Mouse (Mus musculus) lung, embryonic 15.5 days (tissue): Measurements from ENCODE around the gene Psmb1. TPM values are rescaled to one million over a fixed set of nuclear protein-coding genes. Genes with fewer than 3 reads are reported as not detected.

ENCODE experiments used
- ATAC-seq: fragments of 200-750 bp; cut with Nextera tagmentation; 2 replicates; pipeline ENCODE4 v1.8.0; 2017; ENCODE audit warnings: moderate number of reproducible peaks, borderline replicate concordance; ENCODE audit not compliant: low FRiP score, low TSS enrichment; ENCODE audit errors: extremely low read depth
- H3K27ac ChIP-seq: fragments of 300-500 bp; sonication (generic); 2 replicates; pipeline ENCODE4 v1.5.1; 2015; ENCODE audit warnings: moderate library complexity, mild to moderate bottlenecking, inconsistent platforms
- H3K27me3 ChIP-seq: fragments of 300-500 bp; sonication (generic); 2 replicates; pipeline ENCODE4 v1.6.1; 2015; ENCODE audit warnings: inconsistent platforms
- H3K36me3 ChIP-seq: fragments of 300-500 bp; sonication (generic); 2 replicates; pipeline ENCODE4 v1.6.1; 2015; ENCODE audit warnings: inconsistent platforms
- H3K4me1 ChIP-seq: fragments of 300-500 bp; sonication (generic); 2 replicates; pipeline ENCODE4 v1.6.1; 2015; ENCODE audit warnings: inconsistent platforms
- H3K4me2 ChIP-seq: fragments of 300-500 bp; sonication (generic); 2 replicates; pipeline ENCODE4 v1.6.1; 2015; ENCODE audit warnings: inconsistent platforms, mild to moderate bottlenecking, moderate library complexity
- H3K4me3 ChIP-seq: fragments of 300-500 bp; sonication (generic); 2 replicates; pipeline ENCODE4 v1.5.1; 2015; ENCODE audit warnings: mild to moderate bottlenecking, inconsistent platforms
- H3K9ac ChIP-seq: fragments of 300-500 bp; sonication (generic); 2 replicates; pipeline ENCODE4 v1.6.1; 2015; ENCODE audit warnings: inconsistent platforms
- H3K9me3 ChIP-seq: fragments of 300-500 bp; sonication (generic); 2 replicates; pipeline ENCODE4 v1.6.1; 2016; ENCODE audit warnings: inconsistent platforms
- WGBS: fragments of 180-500 bp; shearing (Covaris S2); methylation state at CpG from one replicate; pipeline ENCODE4 v1.1.7; 2015; 5-methylcytosine and 5-hydroxymethylcytosine counted together
- polyA plus RNA-seq: library from polyadenylated mRNA; unstranded; fragments of >200 nt; fragmentation: Nextera tagmentation; extraction: Ambion mirVana; gene quantifications from 2 replicates; pipeline ENCODE4 v1.2.1, GENCODE M21; 2015

Gene Psmb1
- polyA plus RNA-seq, 1 experiment from 2014 or later: 262 TPM

- H3K4me3 ChIP-seq: no peak overlapping the region
- H3K27me3 ChIP-seq: no peaks in the 10 kb centered on the region
- H3K4me1 ChIP-seq: no peaks in the 10 kb centered on the region
- ATAC-seq: no peak
- H3K36me3 ChIP-seq: peaks cover 41% of the 10 kb centered on the region
- no peaks in the 10 kb centered on the region for H3K9me3 ChIP-seq
- no peak overlapping the region for H3K27ac ChIP-seq
- H3K4me2 ChIP-seq: no peak overlapping the region
- no peak overlapping the region for H3K9ac ChIP-seq
- WGBS: 42% methylated on average over 1 of the region's 1 CpGs
Measured at GRCm38 (mm10) chr17:15429937-15430336, 69.6 kb downstream of the Psmb1 start.

GRCm38 (mm10) chr17:15429451-15429850, 70.1 kb downstream of the Psmb1 start:
- H3K9me3 ChIP-seq: no peaks in the 10 kb centered on the region
- H3K4me3 ChIP-seq: no peak overlapping the region
- no peak overlapping the region for H3K4me2 ChIP-seq
- no peak for ATAC-seq
- H3K36me3 ChIP-seq: peaks cover 44% of the 10 kb centered on the region
- H3K4me1 ChIP-seq: no peaks in the 10 kb centered on the region
- H3K27ac ChIP-seq: no peak overlapping the region
- WGBS: 75% methylated on average over 6 of the region's 6 CpGs
- no peak overlapping the region for H3K9ac ChIP-seq
- no peaks in the 10 kb centered on the region for H3K27me3 ChIP-seq

DNA sequence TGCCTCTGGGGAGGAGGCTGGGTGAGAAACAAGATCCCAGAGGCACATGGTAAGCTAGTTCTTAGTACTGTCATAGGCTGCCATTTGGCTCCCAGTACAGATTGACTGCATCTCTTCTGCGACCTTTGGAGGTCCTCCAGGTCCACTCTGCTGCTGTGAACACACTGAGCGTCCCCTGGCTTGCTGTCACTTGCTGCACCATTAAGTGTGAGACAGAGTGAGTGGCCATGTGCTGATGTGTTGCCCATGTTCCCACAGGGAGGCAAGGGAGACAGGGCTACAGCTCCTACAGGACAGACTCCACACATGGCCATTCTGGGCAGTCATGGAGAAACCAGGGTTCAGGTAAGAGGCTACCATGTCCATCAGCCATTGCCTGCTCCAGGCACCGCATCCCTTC, 73.6 kb downstream of the Psmb1 start:
- 85% methylated on average over 3 of the region's 3 CpGs for WGBS
- no peak for ATAC-seq
- Histone ChIP-seq H3K4me2 (no peak overlapping the region), H3K9ac (no peak overlapping the region), H3K27me3 (no peaks in the 10 kb centered on the region), H3K27ac (no peak overlapping the region), H3K4me1 (no peaks in the 10 kb centered on the region), H3K4me3 (no peak overlapping the region), H3K9me3 (no peaks in the 10 kb centered on the region), H3K36me3 (peaks cover 68% of the 10 kb centered on the region)

Other genes starting within 250 kb of the Psmb1 start
- 4.5 and 6.4 TPM in 2 replicates for gene Dll1, start 122.9 kb downstream of the Psmb1 start, polyA plus RNA-seq
- 26.1 and 26.8 TPM in 2 replicates for gene Fam120b, start 103.5 kb downstream of the Psmb1 start, polyA plus RNA-seq
- 46.5 and 48.7 TPM in 2 replicates for gene Tbp, start 137 bp upstream of the Psmb1 start, polyA plus RNA-seq
- gene Pdcd2, start 27.6 kb upstream of the Psmb1 start, polyA plus RNA-seq: 36.5 and 41.0 TPM in 2 replicates
- gene Prdm9, start 64.6 kb upstream of the Psmb1 start, polyA plus RNA-seq: 2.2 and 2.6 TPM in 2 replicates
- gene Chd1, start 205.2 kb upstream of the Psmb1 start, polyA plus RNA-seq: 30.2 and 30.5 TPM in 2 replicates